Mouse (Mus musculus) hindbrain, embryonic 16.5 days (tissue): ENCODE measurements at regions not wholly inside any gene's neighbourhood (a gene's known extent, or its start where the extent isn't known, plus 50 kb on each side); places are given as distances from the start of the nearest gene placed in this dataset.

Experiments
- ATAC-seq: fragments of 200-750 bp; cut with Nextera tagmentation; 2 replicates; pipeline ENCODE4 v1.8.0; 2017; ENCODE audit warnings: moderate TSS enrichment, moderate library complexity
- H3K27ac ChIP-seq: fragments of 300-500 bp; sonication (generic); 2 replicates; pipeline ENCODE4 v1.5.1; 2014; ENCODE audit warnings: low read depth, mild to moderate bottlenecking, control low read depth, low read length, moderate library complexity
- H3K27me3 ChIP-seq: fragments of 300-500 bp; sonication (generic); replicated peaks from 2 replicates; pipeline ENCODE4 v1.6.1; 2014; ENCODE audit warnings: low read length; ENCODE audit not compliant: control insufficient read depth, insufficient read depth
- H3K36me3 ChIP-seq: fragments of 300-500 bp; sonication (generic); 2 replicates; pipeline ENCODE4 v1.6.1; 2014; ENCODE audit warnings: mild to moderate bottlenecking, low read length, moderate library complexity, mixed read lengths; ENCODE audit not compliant: control insufficient read depth, insufficient read depth
- H3K4me1 ChIP-seq: fragments of 300-500 bp; sonication (generic); 2 replicates; pipeline ENCODE4 v1.6.1; 2014; ENCODE audit warnings: low read depth, low read length; ENCODE audit not compliant: control insufficient read depth, insufficient read depth
- H3K4me2 ChIP-seq: fragments of 300-500 bp; sonication (generic); 2 replicates; pipeline ENCODE4 v1.6.1; 2014; ENCODE audit warnings: mild to moderate bottlenecking, low read length, control low read depth, moderate library complexity
- H3K4me3 ChIP-seq: fragments of 300-500 bp; sonication (generic); 2 replicates; pipeline ENCODE4 v1.5.1; 2014; ENCODE audit warnings: mild to moderate bottlenecking, low read length, control low read depth, moderate library complexity
- H3K9ac ChIP-seq: fragments of 300-500 bp; sonication (generic); 2 replicates; pipeline ENCODE4 v1.6.1; 2014; ENCODE audit warnings: low read depth, mild to moderate bottlenecking, control low read depth, low read length, moderate library complexity
- H3K9me3 ChIP-seq: fragments of 300-500 bp; sonication (generic); 2 replicates; pipeline ENCODE4 v1.6.1; 2014; ENCODE audit warnings: mild to moderate bottlenecking, low read length, moderate library complexity; ENCODE audit not compliant: control insufficient read depth
- WGBS: fragments of 180-500 bp; shearing (Covaris S2); extraction: QIAGEN DNeasy Blood & Tissue Kit; methylation state at CpG from one replicate; pipeline ENCODE4 v1.1.7; 2014; 5-methylcytosine and 5-hydroxymethylcytosine counted together

DNA sequence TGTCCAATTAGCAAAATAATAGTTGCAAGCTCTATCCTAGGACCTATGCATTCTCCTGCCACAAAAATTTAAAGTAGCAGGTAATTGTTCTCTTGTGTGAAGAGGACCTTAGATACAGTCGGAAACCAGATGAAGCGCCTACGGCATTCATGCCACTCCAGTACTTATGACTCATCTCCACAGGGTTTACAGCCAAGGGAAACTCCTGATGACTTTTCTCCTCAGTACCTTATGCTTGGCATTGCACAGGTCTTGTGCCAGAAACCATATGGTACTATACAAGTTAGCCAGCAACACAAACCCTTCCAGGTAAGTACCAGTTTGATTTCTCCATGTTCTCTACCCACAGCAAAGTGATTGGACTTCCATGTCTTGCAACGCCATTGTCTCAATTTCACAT lies 606.3 kb upstream of the Dmac1 start:
- Histone ChIP-seq H3K9ac (no peak overlapping the region), H3K4me3 (no peak overlapping the region), H3K36me3 (no peaks in the 10 kb centered on the region), H3K27me3 (no peaks in the 10 kb centered on the region), H3K27ac (no peak overlapping the region), H3K9me3 (no peaks in the 10 kb centered on the region), H3K4me1 (no peaks in the 10 kb centered on the region), H3K4me2 (no peak overlapping the region)
- WGBS: over 99% methylated on average over 4 of the region's 4 CpGs
- ATAC-seq: no peak

DNA sequence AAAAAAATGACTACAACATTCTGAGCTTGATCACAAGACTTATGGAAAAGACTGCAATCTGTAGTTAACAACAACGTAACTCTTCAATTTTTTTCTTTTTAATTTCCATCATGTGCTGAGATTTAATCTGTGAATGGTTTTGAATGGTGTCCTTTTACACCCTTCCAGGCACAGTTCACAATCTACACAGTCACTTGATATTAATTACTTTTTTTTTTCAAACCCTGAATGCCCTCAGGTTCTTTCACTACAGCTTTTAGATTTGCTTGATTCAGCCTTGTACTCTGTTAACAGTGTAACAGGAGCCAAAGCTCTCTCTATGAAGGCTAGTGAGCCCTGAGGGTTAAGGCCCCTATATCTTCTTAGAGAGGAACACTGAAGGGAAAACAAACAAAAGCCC lies 591.7 kb upstream of the Dmac1 start:
- 64% methylated on average over 1 of the region's 1 CpGs for WGBS
- H3K9ac ChIP-seq: no peak overlapping the region
- no peaks in the 10 kb centered on the region for H3K36me3 ChIP-seq
- H3K9me3 ChIP-seq: no peaks in the 10 kb centered on the region
- ATAC-seq: no peak
- no peaks in the 10 kb centered on the region for H3K4me1 ChIP-seq
- no peak overlapping the region for H3K4me2 ChIP-seq
- no peaks in the 10 kb centered on the region for H3K27me3 ChIP-seq
- no peak overlapping the region for H3K4me3 ChIP-seq
- no peak overlapping the region for H3K27ac ChIP-seq

DNA sequence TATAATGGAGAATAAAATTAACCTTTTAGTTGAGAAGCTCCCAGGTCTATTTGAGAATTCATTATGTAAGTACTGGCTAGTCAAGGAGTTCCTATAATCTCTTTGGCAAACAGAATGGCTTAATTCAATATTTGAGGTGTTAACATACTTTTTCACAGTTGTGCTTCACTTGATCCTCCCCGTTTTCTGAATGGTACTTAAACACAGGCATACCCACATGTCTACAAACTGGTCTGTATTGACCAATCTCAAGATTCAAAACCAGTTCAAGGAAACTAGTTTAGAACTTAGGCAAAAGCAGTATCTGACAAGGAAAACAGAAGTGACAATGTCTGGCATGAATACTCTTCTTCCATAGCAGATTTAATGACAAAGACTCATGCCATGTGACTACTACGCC lies 583.0 kb upstream of the Dmac1 start:
- Histone ChIP-seq H3K9me3 (no peaks in the 10 kb centered on the region), H3K4me1 (no peaks in the 10 kb centered on the region; the same call in 1 of the 2 replicates), H3K4me2 (no peak overlapping the region), H3K27ac (no peak overlapping the region), H3K4me3 (no peak overlapping the region), H3K27me3 (no peaks in the 10 kb centered on the region), H3K36me3 (no peaks in the 10 kb centered on the region), H3K9ac (no peak overlapping the region)
- no peak for ATAC-seq
- 82% methylated on average over 2 of the region's 2 CpGs for WGBS

DNA sequence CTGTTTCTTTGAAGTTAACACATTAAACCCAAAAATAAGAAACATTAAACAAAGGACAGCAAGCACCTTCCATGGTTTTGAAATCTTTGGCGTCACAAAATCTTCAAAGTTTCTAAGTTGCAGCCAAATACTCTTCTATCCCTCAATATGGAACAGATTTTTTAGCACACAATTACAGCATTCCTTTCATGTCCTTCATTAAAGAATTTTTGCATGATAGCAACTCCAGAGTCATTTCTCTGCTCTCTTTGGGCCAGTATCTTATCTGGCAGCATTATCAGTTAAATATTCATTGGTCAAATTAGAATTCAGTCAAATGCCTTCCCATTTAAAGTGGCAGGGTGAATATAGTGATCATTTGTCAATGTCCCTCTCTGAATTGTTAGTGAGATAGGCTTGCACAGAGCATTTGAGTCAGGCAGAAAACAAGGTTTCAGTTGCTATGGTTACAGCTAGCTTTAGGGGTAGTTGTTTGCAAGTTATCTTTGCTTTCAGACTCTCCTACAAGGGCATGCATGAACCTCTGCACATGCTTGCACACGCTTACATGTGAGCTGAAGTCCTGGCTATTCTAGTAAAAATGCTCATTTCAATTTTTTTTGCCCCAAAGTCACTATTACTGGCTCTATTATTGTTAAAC lies 579.8 kb upstream of the Dmac1 start:
- no peak overlapping the region for H3K27ac ChIP-seq
- ATAC-seq: peak; percentile 82
- H3K4me2 ChIP-seq: no peak overlapping the region
- H3K4me3 ChIP-seq: no peak overlapping the region
- H3K9ac ChIP-seq: no peak overlapping the region
- H3K36me3 ChIP-seq: no peaks in the 10 kb centered on the region
- no peaks in the 10 kb centered on the region; the same call in 1 of the 2 replicates for H3K4me1 ChIP-seq
- no peaks in the 10 kb centered on the region for H3K27me3 ChIP-seq
- WGBS: 50% methylated on average over 2 of the region's 2 CpGs
- no peaks in the 10 kb centered on the region for H3K9me3 ChIP-seq

DNA sequence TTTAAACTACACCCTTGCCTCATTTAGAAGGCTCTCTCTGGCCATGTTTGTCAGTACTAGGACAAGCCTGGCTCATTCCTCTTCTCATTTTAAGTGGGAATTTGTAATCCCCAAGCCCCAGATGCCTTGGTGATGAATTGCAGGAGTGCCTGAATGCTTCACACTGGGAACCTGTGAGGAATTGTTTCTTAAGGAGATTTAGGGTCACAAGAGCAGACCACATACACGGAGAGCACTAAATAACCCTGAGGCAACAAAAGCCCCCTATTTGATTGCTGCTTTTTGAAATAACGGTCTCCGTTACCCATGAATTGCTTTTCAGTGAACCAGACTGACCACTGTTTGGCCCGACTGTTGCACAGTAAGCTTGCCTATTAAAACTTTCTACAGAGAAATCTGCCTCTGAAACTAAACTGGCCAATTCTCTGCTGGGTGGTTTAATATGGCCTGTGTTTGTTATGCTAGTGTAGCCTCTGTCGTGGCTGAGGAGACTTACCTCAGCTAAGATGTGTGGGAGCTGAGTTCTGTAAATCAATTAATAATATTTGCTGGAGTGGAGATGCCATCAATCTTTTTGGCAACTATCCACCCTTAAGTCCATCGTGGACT lies 577.7 kb upstream of the Dmac1 start:
- Histone ChIP-seq H3K4me1 (no peaks in the 10 kb centered on the region; the same call in 1 of the 2 replicates), H3K4me2 (no peak overlapping the region), H3K4me3 (no peak overlapping the region), H3K9me3 (no peaks in the 10 kb centered on the region), H3K27me3 (no peaks in the 10 kb centered on the region), H3K9ac (no peak overlapping the region), H3K27ac (no peak overlapping the region), H3K36me3 (no peaks in the 10 kb centered on the region)
- peak; percentile 45; the same call in 1 of the 2 replicates for ATAC-seq
- 15% methylated on average over 6 of the region's 6 CpGs for WGBS

DNA sequence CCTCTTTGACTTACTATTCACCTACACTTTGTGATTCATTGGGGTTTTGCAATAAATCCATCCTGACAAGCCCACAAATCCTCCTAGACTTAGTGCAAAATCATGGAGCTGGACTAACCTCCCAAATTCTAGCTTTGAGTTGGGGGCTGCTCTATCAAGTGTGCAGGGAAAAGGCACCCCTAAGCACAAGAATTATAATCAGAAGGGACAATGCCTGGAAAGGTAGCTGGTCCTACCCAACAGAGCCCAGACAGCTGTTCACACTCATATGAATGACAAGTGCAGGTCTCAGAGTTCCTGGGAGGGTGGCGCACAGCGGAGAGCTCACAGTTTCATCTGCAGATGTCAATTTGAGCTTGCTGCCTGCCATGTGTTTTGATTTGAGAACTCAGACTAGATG lies 572.2 kb upstream of the Dmac1 start:
- WGBS: 71% methylated on average over 2 of the region's 2 CpGs
- no peaks in the 10 kb centered on the region for H3K36me3 ChIP-seq

DNA sequence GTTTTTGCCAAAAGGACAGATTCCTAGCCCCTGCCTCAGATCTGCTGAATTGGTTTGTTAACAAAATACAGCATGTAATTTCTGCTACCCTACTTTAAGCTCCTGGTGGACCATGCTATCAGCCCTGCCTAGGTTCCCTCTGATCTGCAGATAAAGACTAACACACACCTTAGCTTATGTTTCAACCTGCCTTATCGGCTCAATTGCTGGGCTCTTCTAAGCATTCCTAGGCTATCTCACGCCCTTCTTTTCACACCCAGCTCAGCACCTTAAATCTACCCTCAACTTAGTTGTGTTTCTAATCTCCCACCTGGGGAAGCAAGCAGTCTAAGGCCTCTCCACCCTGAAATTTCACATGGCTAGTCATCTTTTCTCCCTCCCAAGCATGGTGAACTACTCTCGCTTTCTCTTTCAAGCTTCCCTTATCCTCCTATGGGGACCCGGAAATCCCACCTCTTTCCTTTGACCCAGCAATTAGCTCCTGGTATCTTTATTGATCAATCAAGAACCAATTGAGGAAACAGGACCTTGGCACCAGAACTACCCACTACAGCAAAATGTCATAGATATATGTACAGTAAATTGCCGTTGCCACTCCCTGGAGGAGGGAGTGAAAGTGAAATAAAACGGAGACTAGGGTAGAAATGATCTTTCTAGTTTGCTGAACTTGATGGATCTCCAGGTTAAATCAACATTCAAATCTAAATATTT lies 569.7 kb upstream of the Dmac1 start:
- no peak overlapping the region for H3K4me3 ChIP-seq
- no peak overlapping the region for H3K9ac ChIP-seq
- H3K4me2 ChIP-seq: no peak overlapping the region
- no peaks in the 10 kb centered on the region for H3K36me3 ChIP-seq
- no peaks in the 10 kb centered on the region for H3K27me3 ChIP-seq
- 93% methylated on average over 6 of the region's 6 CpGs for WGBS
- no peaks in the 10 kb centered on the region for H3K9me3 ChIP-seq
- ATAC-seq: no peak
- no peaks in the 10 kb centered on the region for H3K4me1 ChIP-seq
- no peak overlapping the region for H3K27ac ChIP-seq

More for the DNA sequence above, 572.2 kb upstream of the Dmac1 start:
- no peak overlapping the region for H3K4me3 ChIP-seq
- H3K27me3 ChIP-seq: no peaks in the 10 kb centered on the region
- H3K4me2 ChIP-seq: no peak overlapping the region
- no peak overlapping the region for H3K9ac ChIP-seq
- H3K4me1 ChIP-seq: no peaks in the 10 kb centered on the region
- no peak overlapping the region for H3K27ac ChIP-seq
- no peak for ATAC-seq
- no peaks in the 10 kb centered on the region for H3K9me3 ChIP-seq

DNA sequence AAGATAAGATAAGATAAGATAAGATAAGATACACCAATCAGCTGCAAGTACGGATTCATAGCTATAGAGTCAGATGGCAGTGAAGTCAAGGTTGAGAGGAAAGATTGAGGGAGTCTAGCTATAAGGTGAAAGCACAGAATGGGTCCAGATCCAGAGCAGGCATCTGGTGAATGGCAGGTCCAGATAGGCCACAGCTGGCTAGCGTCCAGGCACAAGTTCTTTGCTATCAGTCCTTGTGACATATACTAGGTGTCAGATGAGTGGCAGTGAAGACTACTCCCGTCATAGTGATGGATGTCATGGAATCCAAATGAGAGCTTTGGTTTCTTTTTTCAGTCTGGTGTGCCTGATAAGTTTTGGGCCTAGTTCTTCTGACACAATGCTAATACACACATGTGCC lies 566.9 kb upstream of the Dmac1 start:
- Histone ChIP-seq H3K9me3 (no peaks in the 10 kb centered on the region), H3K36me3 (no peaks in the 10 kb centered on the region), H3K9ac (no peak overlapping the region), H3K4me1 (no peaks in the 10 kb centered on the region), H3K4me3 (no peak overlapping the region), H3K27ac (no peak overlapping the region), H3K4me2 (no peak overlapping the region), H3K27me3 (no peaks in the 10 kb centered on the region)
- ATAC-seq: no peak
- WGBS: 81% methylated on average over 3 of the region's 3 CpGs

DNA sequence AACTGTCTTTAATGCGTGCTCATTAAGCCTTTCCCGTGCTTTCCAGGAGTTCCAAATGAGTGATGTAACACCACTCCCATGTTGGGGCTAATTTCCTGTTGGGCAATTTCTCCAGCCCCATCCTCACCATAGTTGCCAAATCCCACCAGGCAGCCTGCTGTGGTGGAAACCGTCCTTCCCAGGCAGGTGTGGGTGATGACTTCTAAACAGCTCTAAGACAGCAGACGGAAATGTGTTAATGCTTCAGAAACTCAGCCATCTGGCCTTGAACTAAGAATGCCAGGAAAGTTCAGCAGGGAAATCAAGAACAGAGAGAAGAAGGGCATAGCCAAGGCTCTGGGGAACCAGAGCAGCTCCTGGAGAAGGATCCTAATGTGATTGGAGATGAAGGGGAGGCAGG lies 560.5 kb upstream of the Dmac1 start:
- H3K4me3 ChIP-seq: no peak overlapping the region
- no peak overlapping the region for H3K9ac ChIP-seq
- WGBS: 63% methylated on average over 4 of the region's 4 CpGs
- H3K36me3 ChIP-seq: no peaks in the 10 kb centered on the region
- no peaks in the 10 kb centered on the region for H3K27me3 ChIP-seq
- H3K9me3 ChIP-seq: no peaks in the 10 kb centered on the region
- no peak overlapping the region for H3K4me2 ChIP-seq
- H3K4me1 ChIP-seq: no peaks in the 10 kb centered on the region
- ATAC-seq: peak; percentile 84
- no peak overlapping the region for H3K27ac ChIP-seq
